Mouse (Mus musculus) kidney, adult 18-20 months (tissue): ENCODE data around the gene Serpinb9c.
"Not testable (repeated sequence)": the region's sequence is repeated elsewhere in the genome, so short reads cannot be mapped to it uniquely, and the experiment has no call there.

Source experiments
- DNase-seq: peaks from one replicate; pipeline ENCODE4 v3.0.0; 2021

The Serpinb9c gene

GRCm38 (mm10) chr13:33159642-33160041 is at the start of gene Serpinb9c:
Serpinb9c (minus strand) TSS chr13:33159742.
- no peak for DNase-seq

DNA sequence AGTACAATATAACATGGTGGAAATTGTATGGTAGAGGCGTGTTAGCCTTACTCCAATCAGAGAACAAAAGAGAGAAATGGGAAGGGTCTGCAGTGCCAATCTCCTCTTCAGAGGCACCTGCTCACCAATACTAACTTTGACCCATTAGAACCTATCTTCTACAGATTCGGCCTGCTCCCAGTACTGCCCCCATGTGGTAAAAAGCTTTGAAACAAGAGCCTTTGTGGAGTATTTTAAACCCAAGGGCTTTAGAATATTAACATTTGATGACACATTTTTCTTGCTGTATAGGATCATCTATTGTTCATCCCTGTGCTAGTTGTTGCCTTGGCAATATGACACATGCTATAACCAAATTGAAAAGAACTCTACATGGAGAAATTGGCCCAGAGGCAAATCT is 40.2 kb upstream of the Serpinb9c start:
- no peak for DNase-seq

- no peak for DNase-seq
Measured at GRCm38 (mm10) chr13:33192659-33193058, 33.1 kb upstream of the Serpinb9c start, which contains the start of gene Serpinb9d. Serpinb9d (plus strand) TSS chr13:33192959.

GRCm38 (mm10) chr13:33190486-33190885 is 30.9 kb upstream of the Serpinb9c start:
- not testable (repeated sequence) for DNase-seq

- no peak for DNase-seq
Measured at GRCm38 (mm10) chr13:33141435-33141834, 18.1 kb downstream of the Serpinb9c start.

DNA sequence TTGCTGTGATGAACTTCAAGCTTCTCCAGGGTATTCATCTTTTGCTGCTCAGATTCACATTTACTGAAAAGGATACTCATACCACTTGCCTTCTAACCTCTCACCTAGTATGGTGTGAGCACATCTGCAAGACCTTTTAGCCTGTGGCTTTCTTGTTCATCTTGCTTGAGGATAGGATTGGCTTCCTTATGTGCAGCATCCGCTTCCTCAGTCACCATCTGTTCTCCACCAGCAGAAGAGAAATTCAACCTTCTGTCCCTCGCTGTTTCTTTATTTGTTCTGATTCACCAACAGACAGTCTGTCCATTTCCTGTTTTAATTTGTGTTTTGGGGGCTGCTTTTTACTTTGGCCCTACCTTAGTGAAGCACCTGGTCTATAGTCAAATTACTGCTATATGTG is 21.8 kb downstream of the Serpinb9c start:
- no peak for DNase-seq

DNA sequence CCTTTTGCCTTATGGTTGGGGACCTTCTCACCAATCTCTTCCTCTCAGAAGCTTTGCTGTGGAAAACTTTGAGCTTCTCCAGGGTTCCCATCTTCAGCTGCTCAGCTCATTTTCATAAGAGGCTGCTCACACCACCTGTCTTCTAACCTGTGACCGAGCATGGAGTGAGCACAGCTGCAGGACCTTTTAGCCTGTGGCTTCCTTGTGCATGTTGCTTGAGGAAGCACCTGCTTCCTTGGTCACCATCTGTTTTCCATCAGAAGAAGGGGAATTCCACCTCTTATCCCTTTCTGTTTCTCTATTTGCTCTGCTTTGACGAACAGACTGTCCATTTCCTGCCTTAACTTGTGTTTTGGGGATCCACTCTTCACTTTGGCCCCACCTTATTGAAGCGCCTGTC is 46.5 kb downstream of the Serpinb9c start:
- no peak for DNase-seq

DNA sequence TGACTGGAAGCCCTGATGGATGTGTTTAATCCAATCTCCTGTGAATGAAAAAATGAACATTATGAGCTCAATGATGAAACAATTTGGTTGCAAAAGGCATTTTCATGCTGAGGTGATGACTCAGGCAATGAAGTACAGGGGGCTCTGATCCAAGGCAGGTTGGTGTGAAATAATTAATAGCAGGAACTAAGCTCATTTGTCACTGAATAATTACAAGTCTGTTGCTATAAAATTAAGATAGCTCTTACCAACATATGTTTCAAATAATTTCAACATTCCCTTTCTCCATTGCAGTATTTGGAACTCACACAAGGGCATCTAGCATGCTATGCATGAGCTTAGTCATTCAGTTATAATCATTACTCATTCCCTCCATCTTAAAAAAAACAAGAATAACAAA is 53.9 kb downstream of the Serpinb9c start:
- DNase-seq, result no peak
